ENCODE assay signal across 8 mouse cellular contexts in the genomic region with DNA sequence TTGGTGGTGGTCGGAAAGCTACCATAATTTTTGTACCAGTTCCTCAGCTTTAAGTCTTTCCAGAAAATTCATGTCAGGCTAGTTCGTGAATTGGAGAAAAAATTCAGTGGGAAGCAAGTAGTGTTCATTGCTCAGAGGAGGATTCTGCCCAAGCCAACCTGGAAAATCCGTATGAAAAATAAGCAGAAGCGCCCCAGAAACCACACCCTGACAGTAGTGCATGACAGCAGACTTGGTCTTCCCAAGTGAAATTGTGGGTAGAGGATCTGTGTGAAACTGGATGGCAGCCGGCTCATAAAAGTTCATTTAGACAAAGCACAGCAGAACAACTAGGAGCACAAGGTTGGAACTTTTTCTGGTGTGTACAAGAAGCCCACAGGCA. TPM values are rescaled to one million over a fixed set of nuclear protein-coding genes. Genes with fewer than 3 reads are reported as not detected.
"Had no signal": no experiment of that assay in that cellular context is flagged by ENCODE, and none has a peak within 500 bp of the region (broad histone marks: within the 10 kb centered on the region; RNA-seq: fewer than 3 reads in every experiment).

No protein-coding gene starts in this region.

RNA-seq across cellular contexts. Expression of gene Gm15319, which starts 18.2 kb away (rescaled TPM):
- polyA plus RNA-seq: kidney, embryonic 16.5 days; large intestine, adult 2 months; limb, embryonic 12.5 days; liver, embryonic 11.5 days; liver, embryonic 14.5 days; liver, postnatal 0 days; lung, embryonic 15.5 days; neural tube, embryonic 13.5 days had no signal
